Mouse (Mus musculus): ENCODE measurements around the gene Ccdc12. TPM values are rescaled to one million over a fixed set of nuclear protein-coding genes. Genes with fewer than 3 reads are reported as not detected.
A peak's percentile ranks its signal among the peaks of the same experiment; 100 is the strongest.
"Not testable (repeated sequence)": the region's sequence is repeated elsewhere in the genome, so short reads cannot be mapped to it uniquely, and the experiment has no call there.

The Ccdc12 gene
- polyA plus RNA-seq, 1 experiment from 2014 or later = 200 TPM

DNA sequence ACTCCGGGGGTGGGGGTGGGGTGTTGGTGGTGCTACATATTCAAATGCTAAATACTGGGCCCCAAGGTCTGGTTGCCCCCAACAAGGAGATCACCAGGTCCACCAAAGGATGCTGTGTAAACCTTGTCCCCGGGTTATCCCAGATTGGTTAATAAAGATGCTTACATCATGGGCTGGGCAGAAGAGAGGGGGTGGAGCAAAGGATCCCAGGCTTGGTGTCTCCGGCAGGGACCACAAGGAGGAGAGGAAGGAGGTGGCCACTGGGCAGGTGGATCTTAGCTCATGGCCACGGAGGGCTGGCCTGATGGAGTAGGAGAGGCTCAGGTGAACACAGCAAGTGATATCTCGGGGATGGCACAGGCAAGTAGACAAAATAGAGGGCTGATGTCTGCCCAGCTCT is 22.6 kb downstream of the Ccdc12 start:
- H3K4me1 ChIP-seq (ENCODE audit: insufficient read depth, low read depth, low read length) = peaks cover 16% of the 10 kb centered on the region
- H3K4me3 ChIP-seq (ENCODE audit: low read depth, low read length) = no peak overlapping the region
- ATAC-seq (no peak), DNase-seq (ENCODE audit: low spot score) (no peak)
- H3K27me3 ChIP-seq (replicated peaks; ENCODE audit: insufficient read depth, low read length) = no peaks in the 10 kb centered on the region
- no peak overlapping the region for H3K9ac ChIP-seq (replicated peaks; ENCODE audit: low read depth)
- no peak overlapping the region for H3K4me2 ChIP-seq (replicated peaks; ENCODE audit: low read depth, low read length)
- no peak overlapping the region for H3K27ac ChIP-seq (ENCODE audit: low read length)
- no peak for TF ChIP-seq EP300 (IDR thresholded peaks at IDR 0.05)
- TF ChIP-seq CTCF (IDR thresholded peaks at IDR 0.05) = no peak
- H3K36me3 ChIP-seq (ENCODE audit: insufficient read depth, low read length) = peaks cover 5% of the 10 kb centered on the region
- no peaks in the 10 kb centered on the region for H3K9me3 ChIP-seq (ENCODE audit: low read length)
- WGBS = 67% methylated on average over 5 of the region's 5 CpGs

GRCm38 (mm10) chr9:110680736-110681507 is 24.6 kb downstream of the Ccdc12 start:
- Histone ChIP-seq H3K9ac (replicated peaks; ENCODE audit: low read depth) (no peak overlapping the region), H3K36me3 (ENCODE audit: insufficient read depth, low read length) (peaks cover 5% of the 10 kb centered on the region), H3K4me2 (replicated peaks; ENCODE audit: low read depth, low read length) (no peak overlapping the region), H3K9me3 (ENCODE audit: low read length) (no peaks in the 10 kb centered on the region), H3K27me3 (replicated peaks; ENCODE audit: insufficient read depth, low read length) (no peaks in the 10 kb centered on the region), H3K27ac (ENCODE audit: low read length) (0 out of 2 replicates have a peak overlapping the region, but pooled peaks have one; percentile 20), H3K4me1 (ENCODE audit: insufficient read depth, low read depth, low read length) (peaks cover 32% of the 10 kb centered on the region), H3K4me3 (ENCODE audit: low read depth, low read length) (no peak overlapping the region)
- ATAC-seq = no peak
- DNase-seq (ENCODE audit: low spot score) = no peak
- WGBS = 75% methylated on average over 7 of the region's 7 CpGs
- TF ChIP-seq EP300 (IDR thresholded peaks at IDR 0.05) (no peak), CTCF (IDR thresholded peaks at IDR 0.05) (no peak)

GRCm38 (mm10) chr9:110681817-110682216 is 25.5 kb downstream of the Ccdc12 start:
- Histone ChIP-seq H3K9ac (replicated peaks; ENCODE audit: low read depth) (no peak overlapping the region), H3K9me3 (ENCODE audit: low read length) (no peaks in the 10 kb centered on the region), H3K4me1 (ENCODE audit: insufficient read depth, low read depth, low read length) (peaks cover 39% of the 10 kb centered on the region), H3K36me3 (ENCODE audit: insufficient read depth, low read length) (peaks cover 5% of the 10 kb centered on the region), H3K4me2 (replicated peaks; ENCODE audit: low read depth, low read length) (no peak overlapping the region), H3K27me3 (replicated peaks; ENCODE audit: insufficient read depth, low read length) (no peaks in the 10 kb centered on the region), H3K4me3 (ENCODE audit: low read depth, low read length) (no peak overlapping the region), H3K27ac (ENCODE audit: low read length) (peak overlapping the region; percentile 54)
- no peak for ATAC-seq
- 64% methylated on average over 9 of the region's 9 CpGs for WGBS
- DNase-seq (ENCODE audit: low spot score) = peak; percentile 42
- TF ChIP-seq CTCF (IDR thresholded peaks at IDR 0.05) = no peak
- no peak for TF ChIP-seq EP300 (IDR thresholded peaks at IDR 0.05)

- Histone ChIP-seq H3K9ac (replicated peaks; ENCODE audit: low read depth) (no peak overlapping the region), H3K27me3 (replicated peaks; ENCODE audit: insufficient read depth, low read length) (no peaks in the 10 kb centered on the region), H3K4me1 (ENCODE audit: insufficient read depth, low read depth, low read length) (peaks cover 39% of the 10 kb centered on the region), H3K9me3 (ENCODE audit: low read length) (no peaks in the 10 kb centered on the region), H3K4me2 (replicated peaks; ENCODE audit: low read depth, low read length) (no peak overlapping the region), H3K27ac (ENCODE audit: low read length) (peak overlapping the region; percentile 54), H3K36me3 (ENCODE audit: insufficient read depth, low read length) (peaks cover 5% of the 10 kb centered on the region), H3K4me3 (ENCODE audit: low read depth, low read length) (no peak overlapping the region)
- TF ChIP-seq EP300 (IDR thresholded peaks at IDR 0.05) = no peak
- no peak for TF ChIP-seq CTCF (IDR thresholded peaks at IDR 0.05)
- ATAC-seq (no peak), DNase-seq (ENCODE audit: low spot score) (peak; percentile 67)
- 42% methylated on average over 5 of the region's 5 CpGs for WGBS
These were observed 26.0 kb downstream of the Ccdc12 start for GRCm38 (mm10) chr9:110682255-110682654.

GRCm38 (mm10) chr9:110682697-110683096 is 26.4 kb downstream of the Ccdc12 start:
- peak; percentile 49 for DNase-seq (ENCODE audit: low spot score)
- 68% methylated on average over 3 of the region's 3 CpGs for WGBS
- not testable (repeated sequence) for H3K9me3 ChIP-seq (ENCODE audit: low read length); H3K4me2 ChIP-seq (replicated peaks; ENCODE audit: low read depth, low read length); H3K9ac ChIP-seq (replicated peaks; ENCODE audit: low read depth); ATAC-seq; H3K4me3 ChIP-seq (ENCODE audit: low read depth, low read length); H3K36me3 ChIP-seq (ENCODE audit: insufficient read depth, low read length); H3K27me3 ChIP-seq (replicated peaks; ENCODE audit: insufficient read depth, low read length)
- Histone ChIP-seq H3K4me1 (ENCODE audit: insufficient read depth, low read depth, low read length) (peaks cover 39% of the 10 kb centered on the region), H3K27ac (ENCODE audit: low read length) (peak overlapping the region; percentile 98)

GRCm38 (mm10) chr9:110683574-110684099 is 27.3 kb downstream of the Ccdc12 start:
- Histone ChIP-seq H3K27me3 (replicated peaks; ENCODE audit: insufficient read depth, low read length) (no peaks in the 10 kb centered on the region), H3K36me3 (ENCODE audit: insufficient read depth, low read length) (peaks cover 5% of the 10 kb centered on the region), H3K9ac (replicated peaks; ENCODE audit: low read depth) (no peak overlapping the region), H3K4me3 (ENCODE audit: low read depth, low read length) (no peak overlapping the region), H3K4me2 (replicated peaks; ENCODE audit: low read depth, low read length) (peak overlapping the region; percentile 5; the same call in 1 of the 2 replicates), H3K27ac (ENCODE audit: low read length) (peak overlapping the region; percentile 98), H3K9me3 (ENCODE audit: low read length) (no peaks in the 10 kb centered on the region), H3K4me1 (ENCODE audit: insufficient read depth, low read depth, low read length) (peaks cover 39% of the 10 kb centered on the region)
- DNase-seq (ENCODE audit: low spot score) (peak; percentile 90), ATAC-seq (peak; percentile 84)
- no peak for TF ChIP-seq CTCF (IDR thresholded peaks at IDR 0.05)
- peak; percentile 83 for TF ChIP-seq EP300 (IDR thresholded peaks at IDR 0.05)
- 23% methylated on average over 4 of the region's 4 CpGs for WGBS

All from lung, postnatal 0 days (tissue).